Mouse (Mus musculus): ENCODE measurements around the gene Cnr2. TPM values are rescaled to one million over a fixed set of nuclear protein-coding genes. Genes with fewer than 3 reads are reported as not detected.

Cnr2 gene
- polyA plus RNA-seq, 1 experiment = 0.38 TPM

GRCm38 (mm10) chr4:135892884-135893283, 2.3 kb upstream of the Cnr2 start:
- Histone ChIP-seq H3K36me3 (ENCODE audit: control insufficient read depth, insufficient read depth, low read length) (no peaks in the 10 kb centered on the region), H3K27ac (ENCODE audit: control insufficient read depth, insufficient read depth, low read depth, low read length) (no peak overlapping the region), H3K27me3 (ENCODE audit: control insufficient read depth, insufficient read depth, low read length) (no peaks in the 10 kb centered on the region), H3K4me1 (ENCODE audit: control insufficient read depth, insufficient read depth, low read length) (peaks cover 4% of the 10 kb centered on the region), H3K4me3 (ENCODE audit: control insufficient read depth, low read depth, low read length) (no peak overlapping the region)
- no peak for TF ChIP-seq CTCF (IDR thresholded peaks at IDR 0.05; ENCODE audit: control insufficient read depth, insufficient read depth, insufficient replicate concordance, low read depth, low read length)
- no peak for TF ChIP-seq POLR2A (IDR thresholded peaks at IDR 0.05; ENCODE audit: control insufficient read depth, low read depth, low read length)

DNA sequence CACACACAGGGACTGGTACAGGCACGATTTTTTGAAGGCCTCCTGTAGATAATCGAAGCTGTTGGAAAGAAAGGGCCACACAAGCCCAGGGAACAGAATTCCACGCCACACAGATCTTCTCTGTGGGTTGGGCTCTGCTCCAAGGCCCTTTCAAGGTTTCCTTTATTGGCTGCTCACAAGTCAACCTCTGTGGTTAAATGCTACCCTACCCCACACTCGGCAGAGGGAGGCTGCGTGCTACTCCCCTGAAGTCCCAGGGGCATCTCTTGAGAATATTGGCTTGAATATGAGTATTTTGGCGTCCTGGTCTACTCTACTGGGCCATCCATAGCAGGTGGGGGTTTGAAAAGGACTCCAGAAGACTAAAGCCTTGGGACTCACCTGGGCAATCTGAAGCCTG, 963 bp downstream of the Cnr2 start:
- H3K4me1 ChIP-seq (ENCODE audit: control insufficient read depth, insufficient read depth, low read length) = peaks cover 4% of the 10 kb centered on the region
- no peak overlapping the region for H3K27ac ChIP-seq (ENCODE audit: control insufficient read depth, insufficient read depth, low read depth, low read length)
- H3K4me3 ChIP-seq (ENCODE audit: control insufficient read depth, low read depth, low read length) = no peak overlapping the region
- no peaks in the 10 kb centered on the region for H3K27me3 ChIP-seq (ENCODE audit: control insufficient read depth, insufficient read depth, low read length)
- TF ChIP-seq CTCF (IDR thresholded peaks at IDR 0.05; ENCODE audit: control insufficient read depth, insufficient read depth, insufficient replicate concordance, low read depth, low read length) (no peak), POLR2A (IDR thresholded peaks at IDR 0.05; ENCODE audit: control insufficient read depth, low read depth, low read length) (no peak)
- no peaks in the 10 kb centered on the region for H3K36me3 ChIP-seq (ENCODE audit: control insufficient read depth, insufficient read depth, low read length)

- no peaks in the 10 kb centered on the region for H3K27me3 ChIP-seq (ENCODE audit: control insufficient read depth, insufficient read depth, low read length)
- H3K4me1 ChIP-seq (ENCODE audit: control insufficient read depth, insufficient read depth, low read length) = peaks cover 4% of the 10 kb centered on the region
- H3K4me3 ChIP-seq (ENCODE audit: control insufficient read depth, low read depth, low read length) = no peak overlapping the region
- H3K27ac ChIP-seq (ENCODE audit: control insufficient read depth, insufficient read depth, low read depth, low read length) = no peak overlapping the region
- TF ChIP-seq POLR2A (IDR thresholded peaks at IDR 0.05; ENCODE audit: control insufficient read depth, low read depth, low read length) (0 out of 2 replicates have a peak, but pooled peaks have one; percentile 12), CTCF (IDR thresholded peaks at IDR 0.05; ENCODE audit: control insufficient read depth, insufficient read depth, insufficient replicate concordance, low read depth, low read length) (no peak)
- no peaks in the 10 kb centered on the region for H3K36me3 ChIP-seq (ENCODE audit: control insufficient read depth, insufficient read depth, low read length)
These were observed 3.3 kb downstream of the Cnr2 start for GRCm38 (mm10) chr4:135898380-135899049.

GRCm38 (mm10) chr4:135899050-135899448, 3.9 kb downstream of the Cnr2 start:
- H3K27me3 ChIP-seq (ENCODE audit: control insufficient read depth, insufficient read depth, low read length) = no peaks in the 10 kb centered on the region
- H3K36me3 ChIP-seq (ENCODE audit: control insufficient read depth, insufficient read depth, low read length) = no peaks in the 10 kb centered on the region
- no peak overlapping the region for H3K27ac ChIP-seq (ENCODE audit: control insufficient read depth, insufficient read depth, low read depth, low read length)
- no peak for TF ChIP-seq CTCF (IDR thresholded peaks at IDR 0.05; ENCODE audit: control insufficient read depth, insufficient read depth, insufficient replicate concordance, low read depth, low read length)
- TF ChIP-seq POLR2A (IDR thresholded peaks at IDR 0.05; ENCODE audit: control insufficient read depth, low read depth, low read length) = no peak
- H3K4me1 ChIP-seq (ENCODE audit: control insufficient read depth, insufficient read depth, low read length) = peaks cover 4% of the 10 kb centered on the region
- H3K4me3 ChIP-seq (ENCODE audit: control insufficient read depth, low read depth, low read length) = no peak overlapping the region

- TF ChIP-seq CTCF (IDR thresholded peaks at IDR 0.05; ENCODE audit: control insufficient read depth, insufficient read depth, insufficient replicate concordance, low read depth, low read length) (no peak), POLR2A (IDR thresholded peaks at IDR 0.05; ENCODE audit: control insufficient read depth, low read depth, low read length) (no peak)
- Histone ChIP-seq H3K4me3 (ENCODE audit: control insufficient read depth, low read depth, low read length) (no peak overlapping the region), H3K27ac (ENCODE audit: control insufficient read depth, insufficient read depth, low read depth, low read length) (no peak overlapping the region), H3K27me3 (ENCODE audit: control insufficient read depth, insufficient read depth, low read length) (no peaks in the 10 kb centered on the region), H3K36me3 (ENCODE audit: control insufficient read depth, insufficient read depth, low read length) (no peaks in the 10 kb centered on the region), H3K4me1 (ENCODE audit: control insufficient read depth, insufficient read depth, low read length) (peaks cover 4% of the 10 kb centered on the region)
These were observed 4.8 kb downstream of the Cnr2 start for GRCm38 (mm10) chr4:135900008-135900407.

GRCm38 (mm10) chr4:135902606-135903242, 7.5 kb downstream of the Cnr2 start:
- Histone ChIP-seq H3K4me1 (ENCODE audit: control insufficient read depth, insufficient read depth, low read length) (peaks cover 2% of the 10 kb centered on the region), H3K4me3 (ENCODE audit: control insufficient read depth, low read depth, low read length) (no peak overlapping the region), H3K27me3 (ENCODE audit: control insufficient read depth, insufficient read depth, low read length) (no peaks in the 10 kb centered on the region), H3K27ac (ENCODE audit: control insufficient read depth, insufficient read depth, low read depth, low read length) (no peak overlapping the region), H3K36me3 (ENCODE audit: control insufficient read depth, insufficient read depth, low read length) (no peaks in the 10 kb centered on the region)
- TF ChIP-seq CTCF (IDR thresholded peaks at IDR 0.05; ENCODE audit: control insufficient read depth, insufficient read depth, insufficient replicate concordance, low read depth, low read length) = no peak
- no peak for TF ChIP-seq POLR2A (IDR thresholded peaks at IDR 0.05; ENCODE audit: control insufficient read depth, low read depth, low read length)

DNA sequence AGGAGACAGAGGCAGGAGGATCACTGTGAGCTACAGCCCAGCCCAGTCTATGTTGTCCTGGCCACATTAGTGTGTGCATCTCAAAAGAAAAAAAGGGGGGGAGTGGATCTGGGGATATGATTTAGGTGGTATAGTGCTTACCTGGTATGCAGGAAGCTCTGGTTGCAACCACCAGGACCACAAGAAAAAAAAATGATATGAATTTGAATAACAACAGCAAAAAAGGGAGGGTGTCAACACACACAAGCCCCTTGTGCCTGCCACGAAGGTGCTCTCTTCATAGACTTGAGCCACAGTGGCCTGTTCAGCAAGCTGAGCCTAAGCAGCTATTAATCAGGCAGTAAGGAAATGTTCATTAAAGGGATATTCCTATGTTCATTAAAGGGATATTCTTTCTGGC, 9.6 kb downstream of the Cnr2 start:
- Histone ChIP-seq H3K27me3 (ENCODE audit: control insufficient read depth, insufficient read depth, low read length) (no peaks in the 10 kb centered on the region), H3K36me3 (ENCODE audit: control insufficient read depth, insufficient read depth, low read length) (no peaks in the 10 kb centered on the region), H3K27ac (ENCODE audit: control insufficient read depth, insufficient read depth, low read depth, low read length) (no peak overlapping the region), H3K4me3 (ENCODE audit: control insufficient read depth, low read depth, low read length) (no peak overlapping the region), H3K4me1 (ENCODE audit: control insufficient read depth, insufficient read depth, low read length) (no peaks in the 10 kb centered on the region)
- TF ChIP-seq POLR2A (IDR thresholded peaks at IDR 0.05; ENCODE audit: control insufficient read depth, low read depth, low read length) (no peak), CTCF (IDR thresholded peaks at IDR 0.05; ENCODE audit: control insufficient read depth, insufficient read depth, insufficient replicate concordance, low read depth, low read length) (no peak)
